Mouse (Mus musculus) v-Abl transformed pro-B cells (cell line): ENCODE results near the gene Ube2f.

Experiments
- in situ Hi-C, 2 experiments: fragments of 400-800 bp; cut with MboI; formaldehyde crosslinking; loops; one replicate each; pipeline ENCODE4 v1.15.1; 2025; ENCODE audit not compliant: unreplicated experiment in 2 of 2

Gene Ube2f

GRCm38 (mm10) chr1:91249564-91250414 is at the start of gene Ube2f:
Gene Ube2f (plus strand): TSS chr1:91250304.
- in situ Hi-C loops = loop anchor here in 1 of 2 experiments (5.0 to 10.0 kb wide), 2 partner anchors 48 to 165 kb away; partner anchors contain the start of genes Hes6 and Scly

- in situ Hi-C loops = no loop called here
These were observed 49.0 kb upstream of the Ube2f start for GRCm38 (mm10) chr1:91201122-91201521.

- in situ Hi-C loops = no loop called here
These were observed 45.8 kb upstream of the Ube2f start for GRCm38 (mm10) chr1:91204221-91204765.

- in situ Hi-C loops = no loop called here
These were observed 44.5 kb upstream of the Ube2f start for GRCm38 (mm10) chr1:91205651-91206050.

GRCm38 (mm10) chr1:91206336-91206735 is 43.8 kb upstream of the Ube2f start:
- in situ Hi-C loops = no loop called here

- in situ Hi-C loops = no loop called here
These were observed 43.2 kb upstream of the Ube2f start for GRCm38 (mm10) chr1:91206873-91207272.

- in situ Hi-C loops = no loop called here
These were observed 42.6 kb upstream of the Ube2f start for GRCm38 (mm10) chr1:91207334-91208074.

- in situ Hi-C loops = no loop called here
These were observed 40.8 kb upstream of the Ube2f start for GRCm38 (mm10) chr1:91209343-91209742.

- in situ Hi-C loops = no loop called here
These were observed 40.3 kb upstream of the Ube2f start for GRCm38 (mm10) chr1:91209785-91210184.

- in situ Hi-C loops = no loop called here
These were observed 39.0 kb upstream of the Ube2f start for GRCm38 (mm10) chr1:91211099-91211498.

- in situ Hi-C loops = no loop called here
These were observed 38.5 kb upstream of the Ube2f start for GRCm38 (mm10) chr1:91211591-91212008.

GRCm38 (mm10) chr1:91215264-91215663 is 34.8 kb upstream of the Ube2f start:
- in situ Hi-C loops = no loop called here

GRCm38 (mm10) chr1:91215981-91216380 is 34.1 kb upstream of the Ube2f start:
- in situ Hi-C loops = no loop called here

- in situ Hi-C loops = no loop called here
These were observed 33.4 kb upstream of the Ube2f start for GRCm38 (mm10) chr1:91216504-91217267.

- in situ Hi-C loops = no loop called here
These were observed 30.3 kb upstream of the Ube2f start for GRCm38 (mm10) chr1:91219641-91220321.

GRCm38 (mm10) chr1:91220322-91220672 is 29.8 kb upstream of the Ube2f start:
- in situ Hi-C loops = no loop called here

GRCm38 (mm10) chr1:91226562-91226961 is 23.5 kb upstream of the Ube2f start:
- in situ Hi-C loops = no loop called here

- in situ Hi-C loops = no loop called here
These were observed 22.6 kb upstream of the Ube2f start for GRCm38 (mm10) chr1:91227381-91228054.

- in situ Hi-C loops = no loop called here
These were observed 19.0 kb upstream of the Ube2f start for GRCm38 (mm10) chr1:91231142-91231541.

GRCm38 (mm10) chr1:91231896-91232295 is 18.2 kb upstream of the Ube2f start:
- in situ Hi-C loops = no loop called here
